In genomic region chr14:25512803-25513202, GRCm38 (mm10) we compare ENCODE assay signal across 11 mouse cellular contexts. TPM values are rescaled to one million over a fixed set of nuclear protein-coding genes. Genes with fewer than 3 reads are reported as not detected.
DNase-seq lines count a peak whose midpoint lies in the region; ATAC-seq lines count a peak whose summit lies in the region.
"Had no signal": no experiment of that assay in that cellular context is flagged by ENCODE, and none has a peak within 500 bp of the region (broad histone marks: within the 10 kb centered on the region; RNA-seq: fewer than 3 reads in every experiment).

No protein-coding gene starts in this region.

- peaks cover 97% of the 10 kb centered on the region for H3K4me1 ChIP-seq in heart, embryonic 16.5 days (ENCODE audit: control insufficient read depth, insufficient read depth, low read length)
- peaks cover 88% of the 10 kb centered on the region for H3K4me1 ChIP-seq in embryonic facial prominence, embryonic 15.5 days
- H3K4me1 ChIP-seq in hindbrain, embryonic 14.5 days (replicated peaks; ENCODE audit: control insufficient read depth, insufficient read depth, low read length) = peaks cover 66% of the 10 kb centered on the region
- H3K4me1 ChIP-seq in neural tube, embryonic 13.5 days (replicated peaks) = peaks cover 95% of the 10 kb centered on the region

- H3K36me3 ChIP-seq in heart, embryonic 16.5 days (ENCODE audit: control insufficient read depth, insufficient read depth) = no peaks in the 10 kb centered on the region
- H3K36me3 ChIP-seq in embryonic facial prominence, embryonic 15.5 days = 0 out of 2 replicates have a peak, but pooled peaks cover 10% of the 10 kb centered on the region
- peaks cover 21% of the 10 kb centered on the region for H3K36me3 ChIP-seq in hindbrain, embryonic 14.5 days (replicated peaks; ENCODE audit: control insufficient read depth, insufficient read depth)
- H3K36me3 ChIP-seq in neural tube, embryonic 13.5 days = peaks cover 18% of the 10 kb centered on the region; the same call in 1 of the 2 replicates

- H3K9ac ChIP-seq in heart, embryonic 16.5 days (ENCODE audit: low read length) = peak overlapping the region; percentile 8
- H3K9ac ChIP-seq in embryonic facial prominence, embryonic 15.5 days = no peak overlapping the region
- 0 out of 2 replicates have a peak overlapping the region, but pooled peaks have one; percentile 2 for H3K9ac ChIP-seq in hindbrain, embryonic 14.5 days
- 0 out of 2 replicates have a peak overlapping the region, but pooled peaks have one; percentile 1 for H3K9ac ChIP-seq in neural tube, embryonic 13.5 days

- intact Hi-C loops in heart, postnatal 10 days (cut with DNase I) = no loop called here

- 39% methylated on average over 6 of the region's 6 CpGs for WGBS in heart, embryonic 16.5 days
- WGBS in embryonic facial prominence, embryonic 15.5 days = 30% methylated on average over 6 of the region's 6 CpGs
- 17% methylated on average over 6 of the region's 6 CpGs for WGBS in hindbrain, embryonic 14.5 days
- WGBS in neural tube, embryonic 13.5 days = 30% methylated on average over 6 of the region's 6 CpGs

- peak overlapping the region; percentile 87 for H3K27ac ChIP-seq in heart, embryonic 16.5 days (ENCODE audit: low read length)
- H3K27ac ChIP-seq in embryonic facial prominence, embryonic 15.5 days (replicated peaks) = 0 out of 2 replicates have a peak overlapping the region, but pooled peaks have one; percentile 39
- peak overlapping the region; percentile 29 for H3K27ac ChIP-seq in hindbrain, embryonic 14.5 days
- H3K27ac ChIP-seq in neural tube, embryonic 13.5 days (replicated peaks) = peak overlapping the region; percentile 68

- ATAC-seq in heart, embryonic 16.5 days (replicated peaks; ENCODE audit: extremely low read depth, insufficient read depth, low FRiP score) = no peak
- no peak for ATAC-seq in embryonic facial prominence, embryonic 15.5 days (ENCODE audit: insufficient number of reproducible peaks, low FRiP score, low TSS enrichment, low read depth)
- 0 out of 2 replicates have a peak, but pooled peaks have one; percentile 15 for ATAC-seq in hindbrain, embryonic 14.5 days (ENCODE audit: low FRiP score)
- ATAC-seq in neural tube, embryonic 13.5 days (ENCODE audit: low read depth) = peak; percentile 14; the same call in 1 of the 2 replicates

- no peak overlapping the region for H3K4me3 ChIP-seq in heart, embryonic 16.5 days (ENCODE audit: low read length)
- no peak overlapping the region for H3K4me3 ChIP-seq in embryonic facial prominence, embryonic 15.5 days (replicated peaks)
- H3K4me3 ChIP-seq in hindbrain, embryonic 14.5 days (replicated peaks; ENCODE audit: low read length) = no peak overlapping the region
- H3K4me3 ChIP-seq in neural tube, embryonic 13.5 days = no peak overlapping the region
- H3K4me3 ChIP-seq: erythroblast, embryonic 14.5 days had no signal

- no peaks in the 10 kb centered on the region for H3K9me3 ChIP-seq in heart, embryonic 16.5 days (replicated peaks; ENCODE audit: control insufficient read depth, low read length)
- H3K9me3 ChIP-seq in embryonic facial prominence, embryonic 15.5 days (replicated peaks) = no peaks in the 10 kb centered on the region
- no peaks in the 10 kb centered on the region for H3K9me3 ChIP-seq in hindbrain, embryonic 14.5 days (ENCODE audit: control insufficient read depth, low read length)
- H3K9me3 ChIP-seq in neural tube, embryonic 13.5 days = no peaks in the 10 kb centered on the region

- peak overlapping the region; percentile 23; the same call in 1 of the 2 replicates for H3K4me2 ChIP-seq in heart, embryonic 16.5 days (ENCODE audit: low read depth, low read length)
- H3K4me2 ChIP-seq in embryonic facial prominence, embryonic 15.5 days (replicated peaks) = no peak overlapping the region
- H3K4me2 ChIP-seq in hindbrain, embryonic 14.5 days (replicated peaks) = no peak overlapping the region
- no peak overlapping the region for H3K4me2 ChIP-seq in neural tube, embryonic 13.5 days

- DNase-seq in heart, postnatal 10 days = no peak
- DNase-seq in hindbrain, embryonic 14.5 days (ENCODE audit: low spot score) = no peak
- DNase-seq in urinary bladder, postnatal 36 days (ENCODE audit: low spot score in 2 of 2) = no peak
- no peak for DNase-seq in B cell, adult 2 months
- no peak for DNase-seq in kidney, postnatal 36 days
- DNase-seq: adrenal gland, postnatal 25 days; kidney, adult 8-10 months had no signal

- no peaks in the 10 kb centered on the region for H3K27me3 ChIP-seq in heart, embryonic 16.5 days (ENCODE audit: control insufficient read depth, insufficient read depth, low read length)
- no peaks in the 10 kb centered on the region for H3K27me3 ChIP-seq in embryonic facial prominence, embryonic 15.5 days
- no peaks in the 10 kb centered on the region for H3K27me3 ChIP-seq in hindbrain, embryonic 14.5 days (ENCODE audit: control insufficient read depth, insufficient read depth, low read length)
- no peaks in the 10 kb centered on the region for H3K27me3 ChIP-seq in neural tube, embryonic 13.5 days

RNA-seq across cellular contexts. Expression of gene Zmiz1, which starts 53.8 kb away (rescaled TPM):
- polyA plus RNA-seq in heart, embryonic 16.5 days (2015; fragmentation: Nextera tagmentation; extraction: Ambion mirVana) = 20.6 and 22.6 TPM in 2 replicates
- 10 to 100 TPM; 70.9 to 72.0 TPM for total RNA-seq in heart, postnatal 10 days (2021)
- polyA plus RNA-seq in embryonic facial prominence, embryonic 15.5 days (2015; fragmentation: Nextera tagmentation; extraction: Ambion mirVana) = 38.7 and 40.1 TPM in 2 replicates
- polyA plus RNA-seq in hindbrain, embryonic 14.5 days (2014; fragmentation: Nextera tagmentation; extraction: Ambion mirVana) = 70.0 and 70.6 TPM in 2 replicates
- polyA plus RNA-seq in neural tube, embryonic 13.5 days (2015; fragmentation: Nextera tagmentation; extraction: Ambion mirVana) = 57.2 and 66.2 TPM in 2 replicates

Comparison
In these comparisons a context has a peak if more than half of its experiments do, and no peak if none do; other contexts are left out.
1. ATAC-seq: peak in hindbrain, embryonic 14.5 days (single experiment) and neural tube, embryonic 13.5 days (single experiment); none in heart, embryonic 16.5 days (single experiment) and embryonic facial prominence, embryonic 15.5 days (single experiment).
2. H3K27ac ChIP-seq: peak in every context shown above with its lines; median percentile 87 in heart, embryonic 16.5 days; 68 in neural tube, embryonic 13.5 days; 39 in embryonic facial prominence, embryonic 15.5 days; 29 in hindbrain, embryonic 14.5 days.